Mouse (Mus musculus): Measurements from ENCODE around the gene Mrfap1. TPM values are rescaled to one million over a fixed set of nuclear protein-coding genes. Genes with fewer than 3 reads are reported as not detected.

The Mrfap1 gene
- polyA plus RNA-seq, 1 experiment: 355 TPM

DNA sequence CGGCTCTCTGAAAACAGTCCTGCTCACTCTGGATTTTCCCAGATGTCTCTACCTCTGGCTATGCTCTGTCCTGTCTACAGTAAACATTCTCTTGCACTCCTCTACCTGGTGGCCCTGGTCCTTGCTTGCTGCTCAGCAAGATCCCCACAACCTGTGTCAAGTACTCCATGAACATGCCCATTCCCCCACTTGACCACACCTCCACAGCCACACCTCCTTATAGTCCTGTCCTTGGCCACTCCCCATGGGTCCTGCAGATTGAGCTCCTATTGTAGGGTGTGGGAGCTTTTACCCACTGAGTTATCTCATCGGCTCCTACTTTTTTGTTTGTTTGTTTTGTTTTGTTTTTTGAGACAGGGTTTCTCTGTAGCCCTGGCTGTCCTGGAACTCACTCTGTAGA, 17.7 kb downstream of the Mrfap1 start:
- Histone ChIP-seq H3K27ac (ENCODE audit: insufficient read depth, low read length) (no peak overlapping the region), H3K27me3 (ENCODE audit: control insufficient read depth, insufficient read depth, low read length) (no peaks in the 10 kb centered on the region), H3K4me1 (ENCODE audit: control insufficient read depth, insufficient read depth, low read length) (no peaks in the 10 kb centered on the region), H3K4me3 (replicated peaks; ENCODE audit: insufficient read depth, low read depth, low read length) (no peak overlapping the region)
- TF ChIP-seq POLR2A (IDR thresholded peaks at IDR 0.05; ENCODE audit: borderline replicate concordance, insufficient read depth, low read length) (no peak), CTCF (IDR thresholded peaks at IDR 0.05; ENCODE audit: borderline replicate concordance, insufficient read depth, low read depth, low read length) (no peak)
- DNase-seq: no peak
- WGBS: 82% methylated on average over 1 of the region's 2 CpGs

DNA sequence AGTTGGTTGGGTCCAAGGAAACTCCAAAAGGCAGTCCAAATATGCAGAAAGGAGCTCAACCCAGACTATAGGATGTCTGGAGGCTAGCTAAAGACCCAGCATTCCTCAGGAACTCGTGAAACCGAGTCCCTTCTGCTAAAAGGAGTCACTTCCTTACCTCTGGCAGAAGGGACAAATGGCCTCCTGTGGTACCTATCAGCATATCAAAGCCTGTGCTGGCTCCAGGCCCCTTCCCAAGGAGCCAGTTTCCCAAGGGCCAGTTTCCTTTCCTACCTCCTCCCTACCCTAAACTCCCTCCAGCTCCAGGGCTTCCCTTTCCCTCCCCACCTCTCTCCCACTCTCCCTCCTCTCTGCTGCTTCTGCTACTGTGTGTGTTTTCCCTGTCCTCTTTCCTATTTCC, 19.4 kb downstream of the Mrfap1 start:
- Histone ChIP-seq H3K27ac (ENCODE audit: insufficient read depth, low read length) (no peak overlapping the region), H3K4me3 (replicated peaks; ENCODE audit: insufficient read depth, low read depth, low read length) (no peak overlapping the region), H3K4me1 (ENCODE audit: control insufficient read depth, insufficient read depth, low read length) (no peaks in the 10 kb centered on the region), H3K27me3 (ENCODE audit: control insufficient read depth, insufficient read depth, low read length) (no peaks in the 10 kb centered on the region)
- 7% methylated on average over 2 of the region's 2 CpGs for WGBS
- no peak for TF ChIP-seq POLR2A (IDR thresholded peaks at IDR 0.05; ENCODE audit: borderline replicate concordance, insufficient read depth, low read length)
- no peak for TF ChIP-seq CTCF (IDR thresholded peaks at IDR 0.05; ENCODE audit: borderline replicate concordance, insufficient read depth, low read depth, low read length)
- no peak for DNase-seq

DNA sequence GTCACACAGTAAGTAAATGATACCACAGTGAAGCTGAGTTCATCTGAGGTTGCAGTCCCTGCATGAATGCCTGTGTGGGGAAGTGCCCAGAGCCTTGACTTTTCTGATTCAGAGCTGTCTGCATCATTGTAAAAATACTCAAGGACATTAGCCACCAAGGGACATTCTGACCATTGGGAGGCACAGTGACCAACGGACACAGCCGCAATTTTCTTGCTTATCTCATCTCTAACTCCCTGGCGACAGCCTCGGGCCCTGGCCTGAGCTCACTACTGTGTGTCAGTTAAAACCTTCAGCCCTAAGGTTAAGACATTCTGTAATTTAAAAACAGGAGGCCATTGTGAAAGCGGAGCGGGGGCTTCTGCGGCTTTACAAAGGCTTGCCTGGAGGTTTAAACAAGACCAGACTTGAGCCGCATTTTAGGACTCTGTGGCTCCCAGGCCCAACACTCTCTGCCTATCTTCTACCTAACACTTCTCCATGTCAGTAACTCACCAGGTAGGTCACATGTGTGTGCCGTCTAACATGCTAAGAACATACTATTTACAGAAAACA, 20.5 kb downstream of the Mrfap1 start:
- Histone ChIP-seq H3K4me1 (ENCODE audit: control insufficient read depth, insufficient read depth, low read length) (no peaks in the 10 kb centered on the region), H3K27me3 (ENCODE audit: control insufficient read depth, insufficient read depth, low read length) (no peaks in the 10 kb centered on the region), H3K4me3 (replicated peaks; ENCODE audit: insufficient read depth, low read depth, low read length) (no peak overlapping the region), H3K27ac (ENCODE audit: insufficient read depth, low read length) (no peak overlapping the region)
- no peak for DNase-seq
- 52% methylated on average over 9 of the region's 9 CpGs for WGBS
- TF ChIP-seq CTCF (IDR thresholded peaks at IDR 0.05; ENCODE audit: borderline replicate concordance, insufficient read depth, low read depth, low read length) (no peak), POLR2A (IDR thresholded peaks at IDR 0.05; ENCODE audit: borderline replicate concordance, insufficient read depth, low read length) (no peak)

DNA sequence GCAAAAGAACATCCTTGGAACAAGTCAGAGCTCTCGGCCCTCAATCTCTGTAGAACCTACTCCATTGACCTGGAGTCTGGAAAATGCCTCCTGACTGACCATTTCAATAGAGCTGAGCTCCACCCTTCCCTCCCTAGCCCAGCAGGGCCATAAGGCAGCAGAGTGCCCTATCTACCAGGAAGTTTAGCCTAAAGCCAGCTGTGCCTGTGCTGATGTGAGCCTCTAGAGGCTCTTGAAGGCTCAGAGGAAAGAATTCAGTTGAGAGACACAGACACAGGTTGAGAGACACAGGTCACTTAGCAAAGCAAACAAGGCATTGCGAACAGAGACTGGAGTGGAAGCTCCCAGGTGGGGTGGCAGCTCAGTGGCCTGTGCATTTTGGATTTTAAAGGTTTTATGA, 21.3 kb downstream of the Mrfap1 start:
- no peaks in the 10 kb centered on the region for H3K27me3 ChIP-seq (ENCODE audit: control insufficient read depth, insufficient read depth, low read length)
- no peaks in the 10 kb centered on the region for H3K4me1 ChIP-seq (ENCODE audit: control insufficient read depth, insufficient read depth, low read length)
- no peak for TF ChIP-seq CTCF (IDR thresholded peaks at IDR 0.05; ENCODE audit: borderline replicate concordance, insufficient read depth, low read depth, low read length)
- TF ChIP-seq POLR2A (IDR thresholded peaks at IDR 0.05; ENCODE audit: borderline replicate concordance, insufficient read depth, low read length): no peak
- H3K27ac ChIP-seq (ENCODE audit: insufficient read depth, low read length): no peak overlapping the region
- DNase-seq: no peak
- 90% methylated on average over 2 of the region's 2 CpGs for WGBS
- H3K4me3 ChIP-seq (replicated peaks; ENCODE audit: insufficient read depth, low read depth, low read length): no peak overlapping the region

DNA sequence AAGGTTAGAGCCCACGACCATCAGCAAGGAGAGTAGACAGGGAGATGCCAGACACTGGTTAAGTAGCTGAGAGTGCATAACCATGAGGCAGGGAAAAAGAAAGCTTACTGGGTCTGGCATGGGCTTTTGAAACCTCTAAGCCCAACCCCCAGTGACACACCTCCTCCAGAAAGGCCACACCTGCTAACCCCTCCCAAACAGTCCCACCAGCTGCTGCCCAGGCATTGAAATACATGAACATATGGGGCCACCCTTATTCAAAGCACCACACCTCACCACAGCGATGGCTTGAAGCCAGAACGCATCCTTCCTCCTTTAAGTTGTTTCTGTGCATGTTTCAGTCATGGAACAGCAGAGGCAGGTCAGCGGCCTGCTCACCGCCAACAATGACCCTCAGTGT, 24.0 kb downstream of the Mrfap1 start:
- no peak overlapping the region for H3K27ac ChIP-seq (ENCODE audit: insufficient read depth, low read length)
- no peak for DNase-seq
- no peaks in the 10 kb centered on the region for H3K27me3 ChIP-seq (ENCODE audit: control insufficient read depth, insufficient read depth, low read length)
- no peak for TF ChIP-seq POLR2A (IDR thresholded peaks at IDR 0.05; ENCODE audit: borderline replicate concordance, insufficient read depth, low read length)
- TF ChIP-seq CTCF (IDR thresholded peaks at IDR 0.05; ENCODE audit: borderline replicate concordance, insufficient read depth, low read depth, low read length): no peak
- 81% methylated on average over 5 of the region's 5 CpGs for WGBS
- peaks cover 5% of the 10 kb centered on the region; the same call in 1 of the 2 replicates for H3K4me1 ChIP-seq (ENCODE audit: control insufficient read depth, insufficient read depth, low read length)
- no peak overlapping the region for H3K4me3 ChIP-seq (replicated peaks; ENCODE audit: insufficient read depth, low read depth, low read length)

DNA sequence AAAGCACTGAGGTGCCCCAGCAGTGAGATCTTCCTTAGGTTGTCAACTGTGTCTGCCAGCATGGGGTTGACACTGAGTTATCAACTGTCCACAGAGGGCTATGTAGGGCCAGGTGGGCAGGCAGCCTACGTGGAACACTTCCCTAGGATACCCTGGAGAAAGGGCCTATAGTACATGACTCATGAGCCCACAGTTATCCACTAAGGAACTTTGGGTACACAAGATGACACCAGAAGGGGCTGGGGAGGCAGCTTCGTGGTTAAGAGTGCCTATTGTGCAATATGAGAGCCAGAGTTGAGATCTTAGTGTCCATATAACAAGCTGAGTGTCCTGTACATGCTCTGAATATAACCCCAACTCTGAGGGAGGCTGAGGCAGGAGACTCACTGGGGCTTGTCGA, 27.0 kb downstream of the Mrfap1 start:
- no peak for DNase-seq
- TF ChIP-seq POLR2A (IDR thresholded peaks at IDR 0.05; ENCODE audit: borderline replicate concordance, insufficient read depth, low read length): no peak
- TF ChIP-seq CTCF (IDR thresholded peaks at IDR 0.05; ENCODE audit: borderline replicate concordance, insufficient read depth, low read depth, low read length): no peak
- Histone ChIP-seq H3K4me1 (ENCODE audit: control insufficient read depth, insufficient read depth, low read length) (peaks cover 12% of the 10 kb centered on the region), H3K27me3 (ENCODE audit: control insufficient read depth, insufficient read depth, low read length) (no peaks in the 10 kb centered on the region), H3K27ac (ENCODE audit: insufficient read depth, low read length) (no peak overlapping the region), H3K4me3 (replicated peaks; ENCODE audit: insufficient read depth, low read depth, low read length) (no peak overlapping the region)
- 81% methylated on average over 3 of the region's 3 CpGs for WGBS

DNA sequence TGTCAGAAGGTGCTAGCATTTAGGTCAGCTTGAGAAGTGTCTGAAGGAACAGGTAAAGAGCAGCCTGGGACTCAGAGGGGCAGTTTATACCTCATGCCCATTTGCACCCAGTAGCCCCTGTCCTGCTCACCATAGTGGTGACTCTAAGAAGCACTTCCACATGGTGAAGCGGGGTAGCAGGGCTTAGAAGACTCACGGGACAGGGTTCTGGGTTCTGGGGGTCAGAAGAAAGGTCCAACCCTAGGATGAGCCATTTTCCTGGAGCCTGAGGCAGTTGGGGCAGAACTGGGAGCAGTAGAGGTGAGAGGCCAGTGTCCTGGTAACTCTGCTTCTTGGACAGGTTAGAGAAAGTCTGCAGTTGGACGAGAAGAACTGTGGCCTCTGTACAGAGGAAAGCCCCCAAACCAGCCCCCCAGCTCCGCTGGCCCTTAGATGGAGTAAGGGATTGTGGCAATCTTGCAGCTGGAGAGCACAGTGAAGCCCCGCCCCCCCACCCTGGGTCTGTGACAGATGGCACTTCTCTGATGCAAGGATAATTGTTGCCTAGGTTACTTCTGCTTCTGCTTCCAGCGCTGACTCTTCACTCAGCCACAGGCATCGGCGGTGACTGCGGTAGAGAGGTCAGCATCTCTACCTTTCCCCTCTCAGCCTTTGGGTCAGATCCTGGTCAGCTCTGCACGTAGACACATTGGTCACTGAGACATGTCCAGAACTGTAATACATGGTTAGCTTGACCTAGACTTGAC, 29.4 kb downstream of the Mrfap1 start:
- H3K4me1 ChIP-seq (ENCODE audit: control insufficient read depth, insufficient read depth, low read length): peaks cover 15% of the 10 kb centered on the region
- peak overlapping the region; percentile 78 for H3K27ac ChIP-seq (ENCODE audit: insufficient read depth, low read length)
- DNase-seq: peak; percentile 60 to 61
- TF ChIP-seq CTCF (IDR thresholded peaks at IDR 0.05; ENCODE audit: borderline replicate concordance, insufficient read depth, low read depth, low read length) (no peak), POLR2A (IDR thresholded peaks at IDR 0.05; ENCODE audit: borderline replicate concordance, insufficient read depth, low read length) (peak; percentile 49; the same call in 1 of the 2 replicates)
- H3K4me3 ChIP-seq (replicated peaks; ENCODE audit: insufficient read depth, low read depth, low read length): no peak overlapping the region
- no peaks in the 10 kb centered on the region for H3K27me3 ChIP-seq (ENCODE audit: control insufficient read depth, insufficient read depth, low read length)
- 20% methylated on average over 9 of the region's 10 CpGs for WGBS

DNA sequence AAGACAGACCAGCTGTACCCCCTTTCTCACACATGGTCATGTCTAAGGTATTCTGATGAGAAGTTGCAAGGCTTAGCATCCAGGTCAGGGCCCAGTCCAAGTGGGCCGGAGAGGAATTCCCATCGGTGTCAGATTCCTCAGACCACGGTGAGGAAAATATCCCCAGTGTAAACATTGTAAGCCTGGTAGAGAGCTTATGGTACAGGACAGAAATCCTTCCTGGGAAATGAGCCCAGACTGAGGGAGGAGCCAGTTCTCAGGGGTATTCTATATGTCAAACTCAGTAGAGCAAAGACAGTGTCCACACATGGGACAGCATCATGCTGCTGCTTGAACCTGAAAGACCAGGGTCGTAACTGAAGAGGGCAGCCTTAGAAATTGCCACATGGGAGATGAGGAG, 36.7 kb downstream of the Mrfap1 start:
- H3K4me3 ChIP-seq (replicated peaks; ENCODE audit: insufficient read depth, low read depth, low read length): no peak overlapping the region
- WGBS: 74% methylated on average over 4 of the region's 4 CpGs
- H3K4me1 ChIP-seq (ENCODE audit: control insufficient read depth, insufficient read depth, low read length): peaks cover 3% of the 10 kb centered on the region
- H3K27ac ChIP-seq (ENCODE audit: insufficient read depth, low read length): no peak overlapping the region
- H3K27me3 ChIP-seq (ENCODE audit: control insufficient read depth, insufficient read depth, low read length): no peaks in the 10 kb centered on the region
- DNase-seq: no peak
- TF ChIP-seq POLR2A (IDR thresholded peaks at IDR 0.05; ENCODE audit: borderline replicate concordance, insufficient read depth, low read length): no peak
- no peak for TF ChIP-seq CTCF (IDR thresholded peaks at IDR 0.05; ENCODE audit: borderline replicate concordance, insufficient read depth, low read depth, low read length)

All from cerebellum, adult 2 months (tissue).